Mouse (Mus musculus) left cerebral cortex, adult 2 months (tissue): ENCODE measurements at regions not wholly inside any gene's neighbourhood (a gene's known extent, or its start where the extent isn't known, plus 50 kb on each side); places are given as distances from the start of the nearest gene placed in this dataset.
"Not testable (repeated sequence)": the region's sequence is repeated elsewhere in the genome, so short reads cannot be mapped to it uniquely, and the experiment has no call there.

Experiments used
- DNase-seq, 2 experiments: peaks; one replicate each; pipeline ENCODE4 v3.0.0; 2021 to 2022; ENCODE audit warnings: low spot score in 2 of 2, mixed read lengths in 1 of 2; ENCODE audit errors: extremely low spot score in 1 of 2
- H3K27ac ChIP-seq: fragments of 200-600 bp; 2 replicates; pipeline ENCODE4 v1.8.1; 2022
- H3K4me3 ChIP-seq: fragments of 200-600 bp; 2 replicates; pipeline ENCODE4 v1.8.1; 2022
- CTCF ChIP-seq: fragments of 200-600 bp; IDR thresholded peaks from 2 replicates; pipeline ENCODE4 v1.8.1; 2022; ENCODE audit warnings: antibody characterized with exemption, mild to moderate bottlenecking, moderate library complexity
- intact Hi-C: fragments of 180-260 bp; cut with DNase I; formaldehyde crosslinking; loops from one replicate; pipeline ENCODE4 v1.15.1; 2025

- no peak overlapping the region for H3K4me3 ChIP-seq
- intact Hi-C loops, result no loop called here
- no peak for TF ChIP-seq CTCF
- DNase-seq, result no peak
- no peak overlapping the region for H3K27ac ChIP-seq
Measured at GRCm38 (mm10) chr11:41261254-41261653, 506.1 kb upstream of the Ccng1 start.

DNA sequence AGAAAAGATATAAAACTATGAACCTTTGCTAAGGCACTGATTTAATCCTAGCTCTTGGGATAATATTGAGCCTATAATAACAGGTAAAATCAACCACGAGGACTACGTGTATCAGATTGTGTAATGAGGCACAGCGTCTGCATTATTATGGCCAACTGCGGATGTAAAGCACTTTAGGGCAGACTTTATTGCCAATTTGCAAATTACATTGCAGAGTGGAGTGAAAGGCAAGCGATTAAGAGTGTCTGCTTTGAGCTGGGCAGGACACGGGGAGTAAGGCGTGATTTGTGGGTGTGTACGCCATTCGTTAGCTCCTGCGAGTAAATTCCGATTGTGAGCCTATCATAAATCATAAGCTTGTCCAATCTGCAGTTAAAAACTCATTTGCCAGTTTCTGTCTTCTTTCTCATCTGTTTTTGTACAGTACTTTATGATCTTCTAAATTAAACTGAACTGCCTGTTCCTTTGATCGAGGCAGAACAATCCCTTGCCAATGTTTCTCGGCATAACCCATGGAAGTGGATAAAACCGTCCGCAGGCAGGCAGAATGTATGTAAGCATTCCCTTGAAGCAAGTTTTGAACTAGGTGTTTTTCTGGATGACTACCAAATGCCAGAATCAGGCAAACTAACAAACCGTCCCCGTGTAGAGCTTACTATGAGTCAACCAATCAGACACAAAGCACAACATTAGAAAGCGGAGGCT, 505.0 kb upstream of the Ccng1 start:
- DNase-seq, result peak in 1 of 2 experiments; percentile 10
- no peak for TF ChIP-seq CTCF
- peak overlapping the region; percentile 16; the same call in 1 of the 2 replicates for H3K4me3 ChIP-seq
- no peak overlapping the region for H3K27ac ChIP-seq
- intact Hi-C loops, result no loop called here

GRCm38 (mm10) chr11:41214501-41214900, 459.4 kb upstream of the Ccng1 start:
- H3K4me3 ChIP-seq, H3K27ac ChIP-seq, intact Hi-C loops, DNase-seq: not testable (repeated sequence)

GRCm38 (mm10) chr11:41202228-41202627, 447.1 kb upstream of the Ccng1 start:
- intact Hi-C loops, result loop anchor here (10.0 kb wide), 2 partner anchors 863 to 983 kb away; partner anchors contain the start of gene Gabra1
- Histone ChIP-seq H3K27ac (no peak overlapping the region), H3K4me3 (no peak overlapping the region)
- no peak for DNase-seq
- peak; percentile 55 for TF ChIP-seq CTCF

DNA sequence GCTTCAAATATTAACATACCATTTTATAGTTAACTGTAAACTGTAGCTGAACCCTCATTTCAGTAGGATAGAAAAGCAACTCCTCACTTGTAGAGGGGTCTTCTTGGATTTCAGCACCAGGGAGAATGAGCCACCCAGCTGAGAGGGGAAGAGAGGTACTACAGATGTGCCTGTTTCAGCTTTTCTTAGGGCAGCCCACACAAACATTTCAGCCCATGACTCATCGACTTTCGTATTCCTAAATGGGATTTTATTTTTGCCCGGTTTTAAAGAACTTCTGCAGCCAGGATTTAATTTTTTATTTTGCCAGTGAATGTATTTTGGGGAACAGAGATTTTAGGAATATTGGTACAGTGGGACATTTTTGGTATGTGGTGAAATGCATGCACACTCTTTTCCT, 438.9 kb upstream of the Ccng1 start:
- Histone ChIP-seq H3K27ac (no peak overlapping the region), H3K4me3 (no peak overlapping the region)
- DNase-seq, result no peak
- intact Hi-C loops, result no loop called here
- no peak for TF ChIP-seq CTCF

- Histone ChIP-seq H3K4me3 (no peak overlapping the region), H3K27ac (no peak overlapping the region)
- no peak for TF ChIP-seq CTCF
- DNase-seq, result no peak
- intact Hi-C loops, result no loop called here
Measured at GRCm38 (mm10) chr11:41160492-41161175, 405.5 kb upstream of the Ccng1 start.

DNA sequence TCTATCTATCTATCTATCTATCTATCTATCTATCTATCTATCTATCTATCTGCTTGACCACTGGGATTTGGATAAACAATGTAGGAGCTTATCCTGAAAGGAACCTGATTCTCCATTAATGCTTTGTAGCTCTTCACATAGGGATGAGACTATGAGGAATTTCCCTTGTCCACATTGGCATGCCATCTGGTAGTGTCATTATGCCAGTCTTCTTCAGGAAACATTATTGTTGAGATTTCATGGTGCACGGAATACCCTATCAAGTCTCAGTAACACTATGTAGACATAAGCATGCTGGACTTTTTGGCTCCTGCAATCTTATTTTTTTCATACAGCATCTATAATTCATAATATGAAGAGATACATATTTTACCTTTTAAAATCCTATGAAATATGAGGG, 404.8 kb upstream of the Ccng1 start:
- intact Hi-C loops, result no loop called here
- no peak for DNase-seq
- TF ChIP-seq CTCF, result no peak
- no peak overlapping the region for H3K27ac ChIP-seq
- no peak overlapping the region for H3K4me3 ChIP-seq

DNA sequence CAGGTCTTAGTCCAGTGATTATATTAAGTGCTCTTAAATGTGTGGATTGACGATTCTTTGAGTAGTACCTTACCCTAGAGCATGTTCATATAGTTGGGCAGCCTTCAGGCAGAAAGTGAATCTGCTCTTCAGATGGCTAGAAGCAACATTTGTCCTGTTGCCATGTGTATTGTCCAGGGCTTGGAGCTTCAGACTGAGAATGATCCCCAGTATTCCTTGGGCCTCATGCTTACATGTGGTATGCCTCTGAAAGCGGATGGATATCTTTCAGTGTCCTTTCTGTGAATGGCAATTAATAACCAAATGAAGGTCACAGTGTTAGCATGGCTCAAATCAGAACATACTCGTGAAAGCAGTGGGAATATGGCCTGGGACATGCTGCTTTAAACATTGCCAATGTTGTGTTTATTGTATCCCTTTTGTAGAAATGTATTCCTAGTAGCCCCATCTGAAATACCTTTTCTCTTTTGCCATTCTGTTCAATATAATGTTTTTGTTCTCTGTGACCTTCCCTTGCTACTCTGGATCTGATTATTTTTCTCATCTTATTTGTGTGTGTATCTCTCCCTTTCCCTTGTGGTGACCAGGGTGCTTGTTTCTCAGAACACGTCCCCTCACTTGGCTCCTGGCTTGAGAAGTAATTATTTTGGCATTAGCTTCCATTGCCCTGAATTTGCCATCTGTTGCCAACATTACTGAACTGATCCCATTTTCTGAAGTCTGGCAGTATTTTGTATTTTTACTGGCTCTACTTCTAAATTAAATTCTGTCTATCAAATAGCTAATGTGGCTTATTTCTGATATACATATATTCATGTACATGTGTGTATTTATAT, 403.9 kb upstream of the Ccng1 start:
- Histone ChIP-seq H3K27ac (no peak overlapping the region), H3K4me3 (no peak overlapping the region)
- no peak for DNase-seq
- no peak for TF ChIP-seq CTCF
- intact Hi-C loops, result no loop called here

DNA sequence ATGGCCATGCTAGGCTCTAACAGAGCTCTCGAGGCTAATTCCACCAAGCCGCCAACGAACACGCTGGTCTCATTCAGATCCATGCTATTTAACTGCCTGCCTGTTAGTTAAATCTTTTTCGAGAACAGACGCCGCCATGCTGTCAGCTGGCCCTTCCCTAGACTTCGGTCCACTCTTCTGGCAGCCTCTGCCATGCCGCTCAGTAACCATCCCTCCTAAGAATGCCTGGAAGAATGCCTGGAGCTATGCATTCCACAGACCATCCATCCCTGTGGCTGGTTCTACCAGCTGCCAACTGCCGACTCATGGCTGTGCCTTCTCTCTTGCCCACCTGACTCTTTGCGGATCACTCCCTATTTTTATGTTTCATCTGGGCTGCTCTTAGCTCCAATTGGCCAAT, 402.2 kb upstream of the Ccng1 start:
- H3K27ac ChIP-seq, result no peak overlapping the region
- intact Hi-C loops, result no loop called here
- no peak for DNase-seq
- no peak for TF ChIP-seq CTCF
- no peak overlapping the region for H3K4me3 ChIP-seq
